Mouse (Mus musculus): ENCODE results near the gene Abcc12. TPM values are rescaled to one million over a fixed set of nuclear protein-coding genes. Genes with fewer than 3 reads are reported as not detected.

Gene Abcc12
- polyA plus RNA-seq (2015; fragmentation: Nextera tagmentation; extraction: Ambion mirVana): not detected in 2 replicates

DNA sequence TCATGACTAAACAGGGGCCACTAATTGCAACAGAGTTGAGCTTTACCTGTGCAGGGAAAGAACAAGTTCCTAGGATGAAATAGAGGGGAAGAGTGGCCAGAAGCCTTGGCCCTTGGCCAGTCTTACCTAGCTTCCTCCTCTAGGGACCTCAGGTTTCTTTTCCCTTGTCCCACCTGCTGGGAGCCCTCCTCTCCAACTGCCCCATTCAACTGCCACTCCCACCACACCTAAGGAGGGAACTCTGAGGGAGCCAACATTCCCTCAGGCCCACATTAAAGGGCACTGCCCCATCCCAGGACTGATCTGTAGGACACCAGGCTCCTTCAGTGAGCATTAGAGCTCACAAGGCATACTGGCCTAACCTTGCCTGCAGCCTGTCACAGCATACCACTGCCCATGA, at the start of gene Abcc12:
Gene Abcc12, minus strand, starts transcription at position 229 of the 400 bp plus-strand sequence.
- Histone ChIP-seq H3K4me2 (no peak within 1 kb of the TSS), H3K4me1 (peaks cover 17% of the 10 kb centered on the region)

DNA sequence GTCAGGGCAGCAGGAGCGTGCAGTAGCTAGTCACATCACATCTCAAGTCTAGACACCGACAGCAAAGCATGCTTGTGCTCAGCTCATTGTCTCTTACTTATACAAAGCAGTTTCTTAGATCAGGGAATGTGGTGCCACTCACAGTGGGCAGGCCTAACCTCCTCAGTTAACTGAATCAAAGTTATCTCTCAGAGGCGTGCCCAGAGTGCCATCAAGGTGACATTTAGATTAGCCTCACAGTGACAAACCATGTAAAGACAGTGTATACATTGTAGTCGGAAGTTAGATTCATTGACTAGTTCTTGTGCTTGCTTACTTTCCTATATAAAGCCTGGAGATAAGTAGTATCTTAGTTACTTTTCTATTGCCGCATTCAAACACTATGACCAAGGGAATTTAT, 49.7 kb upstream of the Abcc12 start:
- WGBS: 51% methylated on average over 5 of the region's 5 CpGs
- ATAC-seq (ENCODE audit: extremely low read depth, insufficient number of reproducible peaks, low FRiP score, low TSS enrichment): no peak
- no peak overlapping the region for H3K9ac ChIP-seq
- H3K27me3 ChIP-seq (replicated peaks): no peaks in the 10 kb centered on the region
- H3K4me1 ChIP-seq: peaks cover 45% of the 10 kb centered on the region
- no peak overlapping the region for H3K27ac ChIP-seq (replicated peaks)
- no peak overlapping the region for H3K4me3 ChIP-seq
- H3K4me2 ChIP-seq: no peak overlapping the region
- peaks cover 32% of the 10 kb centered on the region for H3K36me3 ChIP-seq
- no peaks in the 10 kb centered on the region for H3K9me3 ChIP-seq

More for the DNA sequence above, at the start of gene Abcc12:
- H3K9ac ChIP-seq: no peak within 1 kb of the TSS
- H3K27ac ChIP-seq (replicated peaks): no peak within 1 kb of the TSS
- H3K27me3 ChIP-seq (replicated peaks): no peaks in the 10 kb centered on the region
- no peaks in the 10 kb centered on the region for H3K9me3 ChIP-seq
- H3K4me3 ChIP-seq: no peak within 1 kb of the TSS
- no peak for ATAC-seq (ENCODE audit: extremely low read depth, insufficient number of reproducible peaks, low FRiP score, low TSS enrichment)
- H3K36me3 ChIP-seq: no peaks in the 10 kb centered on the region

- WGBS: 39% methylated on average over 7 of the region's 7 CpGs
- H3K4me3 ChIP-seq: peak overlapping the region; percentile 97
- ATAC-seq (ENCODE audit: extremely low read depth, insufficient number of reproducible peaks, low FRiP score, low TSS enrichment): no peak
- H3K27ac ChIP-seq (replicated peaks): peak overlapping the region; percentile 90; the same call in 1 of the 2 replicates
- H3K4me2 ChIP-seq: peak overlapping the region; percentile 90
- no peaks in the 10 kb centered on the region; the same call in 1 of the 2 replicates for H3K36me3 ChIP-seq
- no peaks in the 10 kb centered on the region for H3K27me3 ChIP-seq (replicated peaks)
- H3K9ac ChIP-seq: peak overlapping the region; percentile 92
- peaks cover 39% of the 10 kb centered on the region for H3K4me1 ChIP-seq
- no peaks in the 10 kb centered on the region for H3K9me3 ChIP-seq
Measured at GRCm38 (mm10) chr8:86624915-86625314, 44.4 kb upstream of the Abcc12 start.

- peak within 1 kb of the TSS; percentile 92 for H3K9ac ChIP-seq
- no peaks in the 10 kb centered on the region for H3K27me3 ChIP-seq (replicated peaks)
- H3K36me3 ChIP-seq: no peaks in the 10 kb centered on the region; the same call in 1 of the 2 replicates
- peaks cover 31% of the 10 kb centered on the region for H3K4me1 ChIP-seq
- peak within 1 kb of the TSS; percentile 90 for H3K27ac ChIP-seq (replicated peaks)
- under 1% methylated on average over 62 of the region's 62 CpGs for WGBS
- H3K4me2 ChIP-seq: peak within 1 kb of the TSS; percentile 90
- ATAC-seq (ENCODE audit: extremely low read depth, insufficient number of reproducible peaks, low FRiP score, low TSS enrichment): peak; percentile 98
- peak within 1 kb of the TSS; percentile 97 for H3K4me3 ChIP-seq
- no peaks in the 10 kb centered on the region for H3K9me3 ChIP-seq
Measured at GRCm38 (mm10) chr8:86623911-86624731, 43.6 kb upstream of the Abcc12 start, which contains the start of gene Lonp2. TSS of gene Lonp2 (plus strand) at chr8:86624043.

- Histone ChIP-seq H3K4me2 (peak overlapping the region; percentile 90), H3K27ac (replicated peaks) (peak overlapping the region; percentile 74), H3K4me1 (peaks cover 26% of the 10 kb centered on the region), H3K36me3 (no peaks in the 10 kb centered on the region; the same call in 1 of the 2 replicates), H3K27me3 (replicated peaks) (no peaks in the 10 kb centered on the region), H3K4me3 (peak overlapping the region; percentile 97), H3K9ac (peak overlapping the region; percentile 82), H3K9me3 (no peaks in the 10 kb centered on the region)
- 1% methylated on average over 11 of the region's 14 CpGs for WGBS
- ATAC-seq (ENCODE audit: extremely low read depth, insufficient number of reproducible peaks, low FRiP score, low TSS enrichment): no peak
Measured at GRCm38 (mm10) chr8:86623551-86623910, 43.0 kb upstream of the Abcc12 start.

GRCm38 (mm10) chr8:86617759-86618387, 37.4 kb upstream of the Abcc12 start:
- no peak for ATAC-seq (ENCODE audit: extremely low read depth, insufficient number of reproducible peaks, low FRiP score, low TSS enrichment)
- 57% methylated on average over 7 of the region's 7 CpGs for WGBS

GRCm38 (mm10) chr8:86615095-86615769, 34.7 kb upstream of the Abcc12 start:
- Histone ChIP-seq H3K27ac (replicated peaks) (no peak overlapping the region), H3K4me3 (no peak overlapping the region), H3K9ac (no peak overlapping the region), H3K36me3 (no peaks in the 10 kb centered on the region), H3K9me3 (no peaks in the 10 kb centered on the region), H3K4me2 (no peak overlapping the region), H3K27me3 (replicated peaks) (no peaks in the 10 kb centered on the region), H3K4me1 (no peaks in the 10 kb centered on the region)
- WGBS: 74% methylated on average over 6 of the region's 6 CpGs
- no peak for ATAC-seq (ENCODE audit: extremely low read depth, insufficient number of reproducible peaks, low FRiP score, low TSS enrichment)

More at GRCm38 (mm10) chr8:86617759-86618387, 37.4 kb upstream of the Abcc12 start:
- H3K4me2 ChIP-seq: no peak overlapping the region
- no peaks in the 10 kb centered on the region for H3K9me3 ChIP-seq
- H3K4me3 ChIP-seq: no peak overlapping the region
- no peaks in the 10 kb centered on the region for H3K36me3 ChIP-seq
- H3K27me3 ChIP-seq (replicated peaks): no peaks in the 10 kb centered on the region
- H3K4me1 ChIP-seq: no peaks in the 10 kb centered on the region
- no peak overlapping the region for H3K27ac ChIP-seq (replicated peaks)
- H3K9ac ChIP-seq: no peak overlapping the region

GRCm38 (mm10) chr8:86613798-86614197, 33.3 kb upstream of the Abcc12 start:
- Histone ChIP-seq H3K9ac (no peak overlapping the region), H3K4me2 (no peak overlapping the region), H3K4me3 (no peak overlapping the region), H3K27ac (replicated peaks) (no peak overlapping the region), H3K4me1 (no peaks in the 10 kb centered on the region), H3K36me3 (no peaks in the 10 kb centered on the region), H3K9me3 (no peaks in the 10 kb centered on the region), H3K27me3 (replicated peaks) (no peaks in the 10 kb centered on the region)
- ATAC-seq (ENCODE audit: extremely low read depth, insufficient number of reproducible peaks, low FRiP score, low TSS enrichment): no peak
- 66% methylated on average over 2 of the region's 2 CpGs for WGBS

- Histone ChIP-seq H3K4me2 (no peak overlapping the region), H3K27me3 (replicated peaks) (no peaks in the 10 kb centered on the region; the same call in 1 of the 2 replicates), H3K36me3 (no peaks in the 10 kb centered on the region), H3K4me3 (no peak overlapping the region), H3K4me1 (no peaks in the 10 kb centered on the region), H3K27ac (replicated peaks) (no peak overlapping the region), H3K9me3 (no peaks in the 10 kb centered on the region), H3K9ac (no peak overlapping the region)
- WGBS: 63% methylated on average over 3 of the region's 3 CpGs
- ATAC-seq (ENCODE audit: extremely low read depth, insufficient number of reproducible peaks, low FRiP score, low TSS enrichment): no peak
Measured at GRCm38 (mm10) chr8:86604676-86605075, 24.2 kb upstream of the Abcc12 start.

DNA sequence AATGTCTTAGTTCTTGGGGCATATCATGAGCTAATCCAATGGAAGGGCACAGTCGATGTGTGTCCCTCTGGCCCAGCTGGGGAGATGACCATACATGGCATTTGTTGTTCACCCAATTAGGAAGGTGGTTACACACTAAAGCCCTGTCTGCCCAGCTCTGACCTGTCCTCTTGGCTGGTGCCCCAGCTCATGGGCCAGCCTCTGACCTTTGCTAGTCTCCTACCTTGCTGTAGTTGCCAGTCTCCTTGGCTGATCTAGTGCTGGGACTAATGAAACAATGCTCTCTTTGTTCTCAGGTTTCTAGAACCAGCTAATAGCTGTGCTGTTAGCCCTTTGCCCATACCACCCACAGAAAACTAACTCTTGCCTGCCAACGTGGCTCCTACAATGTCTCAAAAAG, 22.7 kb upstream of the Abcc12 start:
- Histone ChIP-seq H3K27me3 (replicated peaks) (no peaks in the 10 kb centered on the region; the same call in 1 of the 2 replicates), H3K4me3 (no peak overlapping the region), H3K4me2 (no peak overlapping the region), H3K4me1 (no peaks in the 10 kb centered on the region), H3K9ac (no peak overlapping the region), H3K9me3 (no peaks in the 10 kb centered on the region), H3K36me3 (no peaks in the 10 kb centered on the region), H3K27ac (replicated peaks) (no peak overlapping the region)
- no peak for ATAC-seq (ENCODE audit: extremely low read depth, insufficient number of reproducible peaks, low FRiP score, low TSS enrichment)
- WGBS: 68% methylated on average over 2 of the region's 2 CpGs

DNA sequence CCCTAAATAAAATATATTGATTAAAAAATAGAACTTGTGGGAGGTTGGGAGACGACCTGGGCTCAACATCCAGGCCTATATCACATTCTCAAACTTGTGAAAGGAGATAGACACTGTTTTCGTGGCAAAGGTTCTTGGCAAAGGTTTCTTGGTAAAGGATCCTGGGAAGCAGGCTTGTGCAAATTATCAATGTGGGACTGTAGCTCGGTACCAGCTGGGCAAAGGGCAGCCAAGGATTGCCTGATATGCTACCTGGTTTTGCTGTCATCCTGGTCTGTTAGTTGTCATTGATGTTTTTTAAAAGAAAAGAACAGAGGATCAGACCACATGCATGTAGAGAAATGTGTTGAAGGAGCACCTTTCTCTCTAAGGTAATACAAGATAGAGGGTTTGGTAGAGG, 19.8 kb upstream of the Abcc12 start:
- no peak overlapping the region for H3K4me2 ChIP-seq
- H3K9me3 ChIP-seq: no peaks in the 10 kb centered on the region
- no peak overlapping the region for H3K4me3 ChIP-seq
- ATAC-seq (ENCODE audit: extremely low read depth, insufficient number of reproducible peaks, low FRiP score, low TSS enrichment): no peak
- H3K4me1 ChIP-seq: no peaks in the 10 kb centered on the region
- H3K27ac ChIP-seq (replicated peaks): no peak overlapping the region
- WGBS: 63% methylated on average over 3 of the region's 3 CpGs
- no peaks in the 10 kb centered on the region for H3K36me3 ChIP-seq
- H3K27me3 ChIP-seq (replicated peaks): no peaks in the 10 kb centered on the region
- H3K9ac ChIP-seq: no peak overlapping the region

Data from heart, embryonic 13.5 days (tissue).